Mouse (Mus musculus) liver, embryonic 13.5 days (tissue): Measurements from ENCODE around the gene Tmem17. TPM values are rescaled to one million over a fixed set of nuclear protein-coding genes. Genes with fewer than 3 reads are reported as not detected.
A peak's percentile ranks its signal among the peaks of the same experiment; 100 is the strongest.

ENCODE experiments used
- ATAC-seq: fragments of 200-750 bp; cut with Nextera tagmentation; 2 replicates; pipeline ENCODE4 v1.8.0; 2017; ENCODE audit warnings: low read depth, mild to moderate bottlenecking, moderate number of reproducible peaks, moderate library complexity
- DNase-seq: peaks from one replicate; pipeline ENCODE4 v3.0.0; 2022
- H3K27ac ChIP-seq: fragments of 300-500 bp; sonication (generic); 2 replicates; pipeline ENCODE4 v1.5.1; 2015; ENCODE audit warnings: moderate library complexity, mild to moderate bottlenecking, inconsistent platforms
- H3K27me3 ChIP-seq: fragments of 300-500 bp; sonication (generic); 2 replicates; pipeline ENCODE4 v1.6.1; 2015; ENCODE audit warnings: mild to moderate bottlenecking, inconsistent platforms
- H3K36me3 ChIP-seq: fragments of 300-500 bp; sonication (generic); 2 replicates; pipeline ENCODE4 v1.6.1; 2015; ENCODE audit warnings: mild to moderate bottlenecking, inconsistent platforms
- H3K4me1 ChIP-seq: fragments of 300-500 bp; sonication (generic); replicated peaks from 2 replicates; pipeline ENCODE4 v1.6.1; 2015; ENCODE audit warnings: inconsistent platforms
- H3K4me2 ChIP-seq: fragments of 300-500 bp; sonication (generic); 2 replicates; pipeline ENCODE4 v1.6.1; 2015; ENCODE audit warnings: inconsistent platforms, mild to moderate bottlenecking, moderate library complexity
- H3K4me3 ChIP-seq: fragments of 300-500 bp; sonication (generic); replicated peaks from 2 replicates; pipeline ENCODE4 v1.5.1; 2015; ENCODE audit warnings: mild to moderate bottlenecking, inconsistent platforms
- H3K9ac ChIP-seq: fragments of 300-500 bp; sonication (generic); 2 replicates; pipeline ENCODE4 v1.6.1; 2015; ENCODE audit warnings: mild to moderate bottlenecking, inconsistent platforms
- H3K9me3 ChIP-seq: fragments of 300-500 bp; sonication (generic); replicated peaks from 2 replicates; pipeline ENCODE4 v1.6.1; 2016; ENCODE audit warnings: inconsistent platforms
- WGBS: fragments of 180-500 bp; shearing (Covaris S2); methylation state at CpG from one replicate; pipeline ENCODE4 v1.1.7; 2015; ENCODE audit not compliant: insufficient replicate concordance; 5-methylcytosine and 5-hydroxymethylcytosine counted together
- polyA plus RNA-seq: library from polyadenylated mRNA; unstranded; fragments of >200 nt; fragmentation: Nextera tagmentation; extraction: Ambion mirVana; gene quantifications from 2 replicates; pipeline ENCODE4 v1.2.1, GENCODE M21; 2015

The Tmem17 gene
- 3.2 TPM in 2 replicates for polyA plus RNA-seq

DNA sequence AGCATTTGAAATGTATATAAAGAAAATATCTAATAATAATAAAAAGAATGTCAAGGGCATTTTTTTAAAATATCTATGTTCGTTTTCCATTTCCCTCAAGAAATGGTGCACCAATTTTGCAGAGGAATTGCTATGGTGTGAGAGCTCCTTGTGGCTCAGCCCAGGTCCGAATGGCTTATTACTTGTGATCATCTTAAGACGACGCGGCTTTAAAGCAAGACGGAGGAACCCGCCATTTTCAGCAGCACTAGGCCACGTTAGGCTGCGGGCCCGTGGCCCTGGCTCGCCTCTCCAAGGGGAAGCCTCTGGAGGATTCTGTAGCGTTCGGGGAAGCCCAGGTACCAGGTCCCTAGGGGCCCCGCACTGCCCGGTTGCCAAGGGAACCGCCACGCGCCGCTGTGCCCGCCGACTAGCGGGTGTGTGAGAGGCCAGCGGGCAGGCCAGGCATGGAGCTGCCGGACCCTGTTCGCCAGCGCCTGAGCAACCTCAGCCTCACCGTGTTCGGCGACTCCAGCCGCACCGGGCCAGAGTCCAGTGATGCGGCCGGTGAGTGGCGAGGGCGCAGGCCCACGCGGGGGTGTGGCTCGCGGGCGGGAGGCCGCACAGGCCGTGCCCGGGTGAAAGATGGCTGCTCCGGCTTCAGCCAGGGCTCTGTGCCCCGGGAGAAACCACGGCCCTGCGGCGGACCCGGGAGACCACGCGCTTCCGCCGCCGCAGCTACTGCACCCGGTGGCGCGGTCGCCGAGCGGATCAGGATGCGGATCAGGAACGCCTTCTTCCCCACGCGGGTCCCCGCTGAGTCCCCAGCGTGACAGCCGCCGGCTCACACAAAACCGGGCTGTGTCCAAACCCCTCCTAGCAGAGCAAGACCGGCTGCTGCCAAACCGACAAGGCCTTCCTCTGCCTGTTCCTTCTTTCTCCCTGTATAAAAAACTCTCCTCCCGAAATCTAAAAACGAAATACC is at the start of gene Tmem17:
Gene Tmem17 (plus strand): TSS at position 51 of the 964 bp plus-strand sequence.
- under 1% methylated on average over 73 of the region's 73 CpGs for WGBS
- Histone ChIP-seq H3K27ac (peak within 1 kb of the TSS; percentile 78), H3K4me1 (peaks cover 5% of the 10 kb centered on the region; the same call in 1 of the 2 replicates), H3K36me3 (no peaks in the 10 kb centered on the region), H3K9ac (peak within 1 kb of the TSS; percentile 79), H3K27me3 (no peaks in the 10 kb centered on the region), H3K4me2 (peak within 1 kb of the TSS; percentile 80), H3K4me3 (peak within 1 kb of the TSS; percentile 76), H3K9me3 (no peaks in the 10 kb centered on the region)
- DNase-seq (peak; percentile 68), ATAC-seq (peak; percentile 91)

DNA sequence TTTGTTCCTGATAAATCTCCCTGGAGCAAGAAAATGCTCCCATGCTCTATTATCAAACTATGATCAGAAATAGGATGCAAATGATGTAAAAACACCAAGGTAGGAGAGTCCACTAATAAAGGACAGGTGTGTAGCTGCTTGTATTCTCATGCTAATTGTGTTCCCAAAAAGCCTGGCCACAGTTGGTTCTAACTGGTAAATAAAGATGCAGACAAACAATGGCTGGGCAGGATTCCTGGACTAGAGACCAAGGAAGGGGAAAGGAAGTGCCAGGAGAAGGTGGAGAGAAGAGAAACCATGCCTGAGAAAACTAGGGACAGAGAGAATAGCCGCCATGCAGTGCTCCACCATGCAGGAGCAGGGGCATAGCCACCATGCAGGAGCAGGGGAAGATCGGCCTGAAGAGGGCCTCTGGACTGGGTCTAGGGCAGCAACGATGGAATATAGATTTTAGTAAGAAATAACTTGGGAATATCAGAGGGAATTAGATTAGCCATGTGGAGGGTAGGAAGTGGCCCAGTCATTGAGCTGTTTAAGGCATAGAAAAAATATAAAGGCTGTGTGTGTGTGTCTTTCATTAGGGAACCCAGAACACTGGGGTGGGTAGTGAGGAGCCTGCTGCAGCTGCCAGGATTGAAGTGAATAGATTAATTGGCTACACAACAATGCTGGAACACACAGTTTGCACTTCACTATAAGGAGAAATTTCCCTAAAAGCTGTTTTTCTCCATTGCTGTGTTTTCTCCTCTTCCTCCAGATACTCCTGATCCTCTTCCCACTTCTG is 31.9 kb upstream of the Tmem17 start:
- no peaks in the 10 kb centered on the region for H3K36me3 ChIP-seq
- DNase-seq (no peak), ATAC-seq (no peak)
- no peak overlapping the region for H3K9ac ChIP-seq
- H3K9me3 ChIP-seq, result no peaks in the 10 kb centered on the region
- H3K27me3 ChIP-seq, result no peaks in the 10 kb centered on the region
- H3K4me2 ChIP-seq, result no peak overlapping the region
- 55% methylated on average over 3 of the region's 3 CpGs for WGBS
- no peak overlapping the region for H3K4me3 ChIP-seq
- no peak overlapping the region for H3K27ac ChIP-seq
- H3K4me1 ChIP-seq, result no peaks in the 10 kb centered on the region

GRCm38 (mm10) chr11:22481639-22482361 is 30.1 kb upstream of the Tmem17 start:
- DNase-seq (no peak), ATAC-seq (no peak)
- Histone ChIP-seq H3K4me3 (no peak overlapping the region), H3K4me1 (no peaks in the 10 kb centered on the region), H3K27me3 (no peaks in the 10 kb centered on the region), H3K27ac (no peak overlapping the region), H3K9me3 (no peaks in the 10 kb centered on the region), H3K4me2 (no peak overlapping the region), H3K9ac (no peak overlapping the region), H3K36me3 (no peaks in the 10 kb centered on the region)
- WGBS, result 74% methylated on average over 1 of the region's 1 CpGs

DNA sequence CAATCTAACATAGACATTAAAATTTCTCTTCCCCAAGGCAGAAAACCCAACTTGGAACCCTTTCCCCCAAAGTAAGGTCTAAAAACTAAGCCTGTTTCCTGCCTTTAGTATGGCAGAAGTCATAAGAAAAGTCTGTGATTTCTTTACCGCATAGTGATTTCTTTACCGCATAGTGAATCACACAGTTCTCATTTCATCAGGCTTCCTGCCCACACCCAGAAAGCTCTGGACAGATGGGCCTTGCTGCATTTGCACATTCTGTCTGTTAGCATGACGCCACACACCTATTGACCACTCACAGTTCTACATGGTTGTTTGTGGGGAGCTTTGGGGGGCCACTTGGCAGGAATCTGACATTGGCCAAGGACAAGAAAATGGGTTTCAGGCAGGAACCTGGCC is 29.5 kb upstream of the Tmem17 start:
- Histone ChIP-seq H3K27ac (no peak overlapping the region), H3K36me3 (no peaks in the 10 kb centered on the region), H3K9ac (no peak overlapping the region), H3K9me3 (no peaks in the 10 kb centered on the region), H3K4me1 (no peaks in the 10 kb centered on the region), H3K27me3 (no peaks in the 10 kb centered on the region), H3K4me3 (no peak overlapping the region), H3K4me2 (no peak overlapping the region)
- no peak for DNase-seq
- 74% methylated on average over 3 of the region's 3 CpGs for WGBS
- no peak for ATAC-seq

DNA sequence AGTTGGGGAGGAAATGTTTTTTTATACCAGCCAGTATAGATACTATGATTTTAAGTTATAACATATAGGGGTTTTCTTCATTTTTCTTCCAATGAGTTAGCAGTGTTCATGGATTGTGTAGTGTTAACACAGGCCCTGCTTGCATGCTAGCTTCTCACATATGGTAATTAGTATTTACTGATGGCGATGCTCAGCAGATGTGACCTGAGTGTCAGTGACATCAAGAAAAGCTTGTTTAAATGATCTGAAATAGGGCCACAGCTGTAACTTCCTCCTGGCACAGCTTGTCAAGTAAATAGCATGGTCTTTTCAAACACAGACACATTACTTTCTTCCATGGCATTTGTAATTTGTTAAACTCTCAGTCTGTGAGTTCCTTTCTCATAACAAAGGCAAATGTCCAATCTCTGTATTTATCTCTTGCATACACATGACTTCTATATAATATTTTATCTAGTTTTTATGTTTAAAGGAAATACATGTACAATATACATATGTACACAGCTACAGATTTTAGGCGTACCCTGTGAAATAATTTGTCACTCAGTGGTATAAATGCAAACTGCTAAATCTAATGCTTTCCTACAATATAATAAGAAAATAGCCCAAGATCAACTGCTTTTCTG is 18.1 kb upstream of the Tmem17 start:
- Histone ChIP-seq H3K4me1 (no peaks in the 10 kb centered on the region), H3K27me3 (no peaks in the 10 kb centered on the region), H3K4me3 (no peak overlapping the region), H3K9ac (no peak overlapping the region), H3K9me3 (no peaks in the 10 kb centered on the region), H3K27ac (no peak overlapping the region), H3K36me3 (no peaks in the 10 kb centered on the region), H3K4me2 (no peak overlapping the region)
- 66% methylated on average over 2 of the region's 2 CpGs for WGBS
- ATAC-seq (no peak), DNase-seq (no peak)

DNA sequence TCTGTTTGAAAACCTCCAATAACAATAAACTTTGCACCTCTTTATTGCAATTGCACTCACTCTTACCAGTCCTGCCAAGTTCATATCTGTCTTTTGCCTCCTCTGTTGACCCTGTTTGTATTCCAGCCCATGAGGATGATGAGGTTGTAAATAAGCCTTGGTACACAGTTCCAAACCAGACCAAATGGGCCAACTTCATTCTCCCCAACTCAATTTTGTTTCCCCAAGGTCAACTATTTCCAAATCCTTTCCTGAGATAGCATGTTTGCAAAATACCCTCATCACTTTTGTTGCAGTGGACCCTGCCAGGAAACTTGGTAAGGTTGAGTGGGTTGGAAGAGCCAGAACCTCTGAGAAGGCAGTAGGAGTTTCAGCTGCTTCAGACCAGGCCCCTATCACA is 16.9 kb upstream of the Tmem17 start:
- ATAC-seq (no peak), DNase-seq (no peak)
- no peak overlapping the region for H3K4me3 ChIP-seq
- H3K9me3 ChIP-seq, result no peaks in the 10 kb centered on the region
- no peaks in the 10 kb centered on the region for H3K4me1 ChIP-seq
- H3K9ac ChIP-seq, result no peak overlapping the region
- no peak overlapping the region for H3K4me2 ChIP-seq
- no peak overlapping the region for H3K27ac ChIP-seq
- H3K36me3 ChIP-seq, result no peaks in the 10 kb centered on the region
- H3K27me3 ChIP-seq, result no peaks in the 10 kb centered on the region

DNA sequence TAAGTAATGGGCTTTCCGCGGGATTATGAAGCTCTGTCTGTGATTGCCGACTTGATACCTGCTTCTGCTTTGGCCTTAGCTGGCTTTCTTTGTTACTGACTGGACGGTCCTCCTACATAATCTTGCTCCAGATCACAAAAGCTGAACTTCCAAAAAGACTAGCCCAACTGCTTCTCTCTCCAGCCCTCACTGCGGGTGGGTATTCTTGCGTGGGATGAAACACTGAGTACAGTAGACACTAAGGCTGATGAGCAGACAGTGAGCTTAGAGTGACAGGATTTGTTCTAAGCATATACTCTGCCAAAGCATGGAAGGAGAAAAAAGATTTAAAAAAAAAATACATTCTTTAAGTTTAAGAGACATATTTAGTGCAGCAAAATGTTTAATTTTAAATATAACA is 12.5 kb upstream of the Tmem17 start:
- 79% methylated on average over 6 of the region's 6 CpGs for WGBS
- H3K36me3 ChIP-seq, result no peaks in the 10 kb centered on the region
- no peaks in the 10 kb centered on the region for H3K4me1 ChIP-seq
- H3K4me2 ChIP-seq, result no peak overlapping the region
- no peak overlapping the region for H3K4me3 ChIP-seq
- H3K27ac ChIP-seq, result no peak overlapping the region
- H3K9me3 ChIP-seq, result no peaks in the 10 kb centered on the region
- no peak for ATAC-seq
- no peak overlapping the region for H3K9ac ChIP-seq
- no peaks in the 10 kb centered on the region for H3K27me3 ChIP-seq
- no peak for DNase-seq

DNA sequence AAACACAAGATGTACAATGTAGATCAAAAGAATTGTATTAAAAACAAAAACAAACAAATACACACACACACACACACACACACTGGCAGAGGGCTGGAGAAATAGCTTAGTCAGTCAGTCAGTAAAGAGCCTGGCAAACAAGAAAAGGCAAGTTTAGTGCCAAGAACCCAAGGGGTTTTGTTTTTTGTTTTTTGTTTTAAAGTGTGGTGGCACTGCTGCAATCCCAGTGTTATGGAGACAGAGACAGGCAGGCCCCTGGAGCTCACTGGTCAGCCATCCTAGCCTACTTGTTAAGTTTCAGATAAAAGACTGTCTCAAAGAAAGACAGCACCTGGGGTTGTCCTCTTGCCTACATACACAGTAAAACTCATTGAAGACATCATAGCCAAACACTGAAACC is 12.0 kb upstream of the Tmem17 start:
- ATAC-seq (no peak), DNase-seq (no peak)
- Histone ChIP-seq H3K9ac (no peak overlapping the region), H3K4me1 (no peaks in the 10 kb centered on the region), H3K4me2 (no peak overlapping the region), H3K4me3 (no peak overlapping the region), H3K27ac (no peak overlapping the region), H3K9me3 (no peaks in the 10 kb centered on the region), H3K27me3 (no peaks in the 10 kb centered on the region), H3K36me3 (no peaks in the 10 kb centered on the region)

DNA sequence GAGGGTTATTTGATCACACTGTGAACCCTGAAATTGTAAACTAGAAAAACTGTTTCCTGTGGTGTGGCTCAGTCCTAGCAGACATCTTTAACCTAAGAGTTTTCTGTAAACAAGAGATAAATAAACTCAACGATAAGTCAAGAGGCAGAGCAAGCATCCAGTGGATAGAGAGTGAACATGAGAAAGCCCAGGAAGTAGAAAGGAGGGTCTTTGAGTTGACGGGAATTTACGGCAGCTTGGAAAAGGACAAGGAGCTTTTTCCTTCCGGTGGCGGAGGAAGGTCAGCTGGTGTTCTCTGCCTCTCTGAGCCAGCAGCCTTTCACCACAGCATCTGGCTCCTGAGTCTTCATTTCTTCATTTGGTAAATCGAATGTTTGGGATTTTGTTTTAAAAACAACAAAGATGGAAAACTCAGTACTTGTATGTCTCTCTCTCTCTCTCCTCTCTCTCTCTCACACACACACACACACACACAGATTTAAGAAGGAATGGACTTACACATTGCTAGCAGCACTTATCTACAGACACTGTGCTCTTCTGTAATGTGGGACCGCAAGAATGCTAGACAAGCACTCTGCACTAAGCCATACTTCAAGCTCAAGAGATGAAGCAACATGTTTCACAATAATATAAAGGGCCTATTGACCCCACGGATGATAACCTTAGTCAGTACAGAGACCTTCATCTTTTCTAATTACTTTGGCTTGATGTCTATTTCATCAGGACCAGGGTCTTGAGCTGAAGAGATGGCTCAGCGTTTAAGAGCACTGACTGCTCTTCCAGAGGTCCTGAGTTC is 10.9 kb upstream of the Tmem17 start:
- 65% methylated on average over 9 of the region's 9 CpGs for WGBS
- H3K27ac ChIP-seq, result no peak overlapping the region
- H3K4me3 ChIP-seq, result no peak overlapping the region
- DNase-seq (no peak), ATAC-seq (no peak)
- H3K9ac ChIP-seq, result no peak overlapping the region
- no peaks in the 10 kb centered on the region for H3K27me3 ChIP-seq
- H3K4me2 ChIP-seq, result no peak overlapping the region
- H3K9me3 ChIP-seq, result no peaks in the 10 kb centered on the region
- no peaks in the 10 kb centered on the region for H3K36me3 ChIP-seq
- H3K4me1 ChIP-seq, result no peaks in the 10 kb centered on the region

DNA sequence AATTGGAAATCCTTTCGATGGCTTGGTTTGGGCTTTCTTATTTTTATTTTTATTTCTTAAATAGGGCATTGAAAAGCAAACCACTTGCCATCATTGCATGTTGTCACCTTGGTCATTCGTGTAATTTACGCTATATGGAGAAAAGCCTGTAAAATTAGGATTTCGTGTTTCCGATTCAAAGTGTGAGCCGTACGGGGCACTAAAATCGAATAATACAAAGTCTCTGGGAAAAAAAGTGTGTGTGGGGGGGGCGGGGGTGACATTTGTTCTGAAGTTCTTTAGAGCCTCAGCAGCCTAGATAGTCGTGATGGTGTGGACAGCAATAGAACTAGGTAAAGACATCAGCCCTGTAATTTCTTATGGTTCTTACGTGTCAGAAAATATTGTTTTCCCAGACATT is 1.2 kb downstream of the Tmem17 start:
- Histone ChIP-seq H3K27me3 (no peaks in the 10 kb centered on the region), H3K4me1 (peaks cover 5% of the 10 kb centered on the region; the same call in 1 of the 2 replicates), H3K4me2 (peak overlapping the region; percentile 80), H3K27ac (peak overlapping the region; percentile 78), H3K4me3 (peak overlapping the region; percentile 76), H3K9me3 (no peaks in the 10 kb centered on the region), H3K36me3 (no peaks in the 10 kb centered on the region), H3K9ac (peak overlapping the region; percentile 79)
- ATAC-seq (no peak), DNase-seq (no peak)
- 58% methylated on average over 11 of the region's 11 CpGs for WGBS
